Mouse (Mus musculus) layer of hippocampus, adult 9-10 months (tissue): ENCODE results near the gene Ehmt1.

Experiments
- DNase-seq: peaks from one replicate; pipeline ENCODE4 v3.0.0; 2022; ENCODE audit warnings: low spot score

Ehmt1 gene

GRCm38 (mm10) chr2:24805621-24806020 lies 113.8 kb downstream of the Ehmt1 start:
- DNase-seq, result no peak

- DNase-seq, result no peak
Measured at GRCm38 (mm10) chr2:24796833-24797457, 122.5 kb downstream of the Ehmt1 start.

- no peak for DNase-seq
Measured at GRCm38 (mm10) chr2:24787250-24787649, 132.2 kb downstream of the Ehmt1 start.

GRCm38 (mm10) chr2:24781253-24781652 lies 138.2 kb downstream of the Ehmt1 start:
- DNase-seq, result no peak

- DNase-seq, result no peak
Measured at GRCm38 (mm10) chr2:24776831-24777230, 142.6 kb downstream of the Ehmt1 start.

GRCm38 (mm10) chr2:24775951-24776587 lies 143.3 kb downstream of the Ehmt1 start:
- no peak for DNase-seq

GRCm38 (mm10) chr2:24774832-24775231 lies 144.6 kb downstream of the Ehmt1 start:
- DNase-seq, result peak; percentile 11

GRCm38 (mm10) chr2:24770861-24771260 lies 148.6 kb downstream of the Ehmt1 start:
- DNase-seq, result no peak

GRCm38 (mm10) chr2:24763115-24763557 lies 156.3 kb downstream of the Ehmt1 start, which contains the start of gene Cacna1b:
Gene Cacna1b, minus strand, starts transcription at chr2:24763152.
- peak; percentile 55 for DNase-seq

GRCm38 (mm10) chr2:24762446-24762960 lies 156.9 kb downstream of the Ehmt1 start:
- no peak for DNase-seq

- peak; percentile 22 for DNase-seq
Measured at GRCm38 (mm10) chr2:24761923-24762445, 157.4 kb downstream of the Ehmt1 start.

- DNase-seq, result peak; percentile 57
Measured at GRCm38 (mm10) chr2:24755276-24755675, 164.1 kb downstream of the Ehmt1 start.

GRCm38 (mm10) chr2:24752599-24752998 lies 166.8 kb downstream of the Ehmt1 start:
- DNase-seq, result no peak

- no peak for DNase-seq
Measured at GRCm38 (mm10) chr2:24750051-24750450, 169.4 kb downstream of the Ehmt1 start.

- no peak for DNase-seq
Measured at GRCm38 (mm10) chr2:24747878-24748277, 171.5 kb downstream of the Ehmt1 start.
